ENCODE assay signal across 9 mouse cellular contexts in the genomic region with DNA sequence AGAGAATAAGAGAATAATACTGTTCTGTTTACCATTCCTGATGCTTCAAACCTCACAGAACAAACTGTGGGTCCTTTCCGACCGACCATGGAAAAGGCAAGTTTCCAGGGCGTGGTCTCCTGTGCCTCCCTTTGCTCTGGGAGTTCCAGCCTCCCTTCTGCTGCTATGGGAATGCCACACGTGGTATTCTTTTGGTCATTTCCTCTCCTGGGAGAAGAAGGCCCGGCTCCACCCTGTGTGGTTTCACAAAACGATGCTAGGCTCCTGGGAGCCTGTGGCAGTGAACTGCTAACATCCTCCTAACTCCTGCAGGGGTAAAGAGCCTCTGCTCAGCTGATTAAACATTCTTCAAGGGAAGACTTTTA.
DNase-seq lines count a peak whose midpoint lies in the region; ATAC-seq and TF ChIP-seq lines count a peak whose summit lies in the region.
"Had no signal": no experiment of that assay in that cellular context is flagged by ENCODE, and none has a peak within 500 bp of the region (broad histone marks: within the 10 kb centered on the region; RNA-seq: fewer than 3 reads in every experiment).

No protein-coding gene starts in this region.

- ATAC-seq in intestine, embryonic 14.5 days (replicated peaks; ENCODE audit: low FRiP score, low TSS enrichment, low read depth) = no peak
- ATAC-seq in intestine, postnatal 0 days = no peak

- peaks cover 10% of the 10 kb centered on the region for H3K4me1 ChIP-seq in intestine, embryonic 14.5 days (replicated peaks; ENCODE audit: control insufficient read depth, insufficient read depth, low read length)
- no peaks in the 10 kb centered on the region for H3K4me1 ChIP-seq in intestine, postnatal 0 days (replicated peaks; ENCODE audit: control insufficient read depth, insufficient read depth, low read length)

- no peaks in the 10 kb centered on the region for H3K79me2 ChIP-seq in myocyte (ENCODE audit: control insufficient read depth, insufficient read depth)

- no peak overlapping the region for H3K4me2 ChIP-seq in intestine, embryonic 14.5 days (ENCODE audit: low read length)
- no peak overlapping the region for H3K4me2 ChIP-seq in intestine, postnatal 0 days (replicated peaks; ENCODE audit: low read depth)
- peak overlapping the region; percentile 1 for H3K4me2 ChIP-seq in myocyte (ENCODE audit: low read depth)

- H3K36me3 ChIP-seq in intestine, embryonic 14.5 days (ENCODE audit: control insufficient read depth, insufficient read depth, low read length) = no peaks in the 10 kb centered on the region
- no peaks in the 10 kb centered on the region for H3K36me3 ChIP-seq in intestine, postnatal 0 days (ENCODE audit: control insufficient read depth, insufficient read depth)
- H3K36me3 ChIP-seq in myocyte (ENCODE audit: control insufficient read depth, insufficient read depth) = no peaks in the 10 kb centered on the region

- no peak overlapping the region for H3ac ChIP-seq in myocyte (ENCODE audit: control insufficient read depth, insufficient read length)

- H3K9me3 ChIP-seq in intestine, embryonic 14.5 days (ENCODE audit: control insufficient read depth, low read length) = no peaks in the 10 kb centered on the region
- no peaks in the 10 kb centered on the region for H3K9me3 ChIP-seq in intestine, postnatal 0 days (ENCODE audit: control insufficient read depth)

- 10% methylated on average over 6 of the region's 6 CpGs for WGBS in intestine, embryonic 14.5 days
- 18% methylated on average over 6 of the region's 6 CpGs for WGBS in intestine, postnatal 0 days

- DNase-seq in intestine, embryonic 14.5 days (ENCODE audit: low spot score) = no peak
- DNase-seq in gastrocnemius, postnatal 36 days = peak; percentile 14 to 23
- DNase-seq in kidney, adult 8-10 months = peak; percentile 48 to 49
- DNase-seq in frontal cortex, postnatal 10 days (ENCODE audit: low spot score in 2 of 2) = no peak
- DNase-seq in ovary, postnatal 14 days (ENCODE audit: low spot score) = no peak
- no peak for DNase-seq in testis, postnatal 10 days (ENCODE audit: low spot score)
- DNase-seq: right cerebral cortex, postnatal 25 days had no signal

- no peak for TF ChIP-seq CTCF in intestine, postnatal 0 days (IDR thresholded peaks at IDR 0.05; ENCODE audit: low read depth)

- H3K27me3 ChIP-seq in intestine, embryonic 14.5 days (replicated peaks; ENCODE audit: control insufficient read depth, insufficient read depth, low read length) = no peaks in the 10 kb centered on the region
- no peaks in the 10 kb centered on the region for H3K27me3 ChIP-seq in intestine, postnatal 0 days (replicated peaks; ENCODE audit: control insufficient read depth, insufficient read depth, low read length)
- H3K27me3 ChIP-seq in myocyte (ENCODE audit: control insufficient read depth, insufficient read depth, insufficient read length) = no peaks in the 10 kb centered on the region

- no peak overlapping the region for H3K27ac ChIP-seq in intestine, embryonic 14.5 days (ENCODE audit: low read depth)
- no peak overlapping the region; the same call in 1 of the 2 replicates for H3K27ac ChIP-seq in intestine, postnatal 0 days (ENCODE audit: low read depth, low read length)

- TF ChIP-seq POLR2A in myocyte (IDR thresholded peaks at IDR 0.05; ENCODE audit: insufficient read length, low read depth) = no peak

- intact Hi-C loops in gastrocnemius, postnatal 36 days (cut with DNase I) = no loop called here

- H3K4me3 ChIP-seq in intestine, embryonic 14.5 days (ENCODE audit: low read depth, low read length) = no peak overlapping the region
- H3K4me3 ChIP-seq in intestine, postnatal 0 days (ENCODE audit: low read depth, low read length) = no peak overlapping the region
- no peak overlapping the region for H3K4me3 ChIP-seq in myocyte

- 0 out of 2 replicates have a peak overlapping the region, but pooled peaks have one; percentile 10 for H3K9ac ChIP-seq in intestine, embryonic 14.5 days (ENCODE audit: low read length)
- no peak overlapping the region for H3K9ac ChIP-seq in intestine, postnatal 0 days (ENCODE audit: low read depth, low read length)

TF ChIP-seq in myocyte, 11 proteins besides CTCF, POLR2A, EP300 and RAD21:
- no peak for TF ChIP-seq E2F4 (IDR thresholded peaks at IDR 0.05; ENCODE audit: insufficient read depth)
- TF ChIP-seq USF1 (IDR thresholded peaks at IDR 0.05; ENCODE audit: low read depth) = peak; percentile 42
- TF ChIP-seq MYOG (IDR thresholded peaks at IDR 0.05; ENCODE audit: control insufficient read depth in 1 of 3, insufficient read depth in 1 of 3, insufficient read length in 2 of 3, low read depth in 2 of 3) = no peak
TF ChIP-seq in myocyte: peak in this region for 1.

Comparison
In these comparisons a context has a peak if more than half of its experiments do, and no peak if none do; other contexts are left out.
1. DNase-seq: peak in gastrocnemius, postnatal 36 days (2 of 2) and kidney, adult 8-10 months (2 of 2); none in intestine, embryonic 14.5 days (single experiment), frontal cortex, postnatal 10 days (0 of 2), ovary, postnatal 14 days (single experiment) and testis, postnatal 10 days (single experiment).